Mouse (Mus musculus): ENCODE results near the gene Efcab9.

Efcab9 gene

GRCm38 (mm10) chr11:32555103-32555689 is 23.3 kb upstream of the Efcab9 start:
- DNase-seq, result no peak

- no peak for DNase-seq
Observed at GRCm38 (mm10) chr11:32554141-32555091, 22.5 kb upstream of the Efcab9 start.

GRCm38 (mm10) chr11:32553311-32554140 is 21.6 kb upstream of the Efcab9 start:
- DNase-seq, result no peak

GRCm38 (mm10) chr11:32552401-32553090 is 20.7 kb upstream of the Efcab9 start:
- peak in 1 of 2 experiments; percentile 43 for DNase-seq

GRCm38 (mm10) chr11:32551579-32552297 is 19.9 kb upstream of the Efcab9 start:
- no peak for DNase-seq

GRCm38 (mm10) chr11:32551056-32551455 is 19.2 kb upstream of the Efcab9 start:
- no peak for DNase-seq

- DNase-seq, result no peak
Observed at GRCm38 (mm10) chr11:32550102-32550501, 18.2 kb upstream of the Efcab9 start.

- DNase-seq, result peak; percentile 57 to 69
Observed at GRCm38 (mm10) chr11:32549236-32549635, 17.4 kb upstream of the Efcab9 start.

GRCm38 (mm10) chr11:32548240-32548639 is 16.4 kb upstream of the Efcab9 start:
- no peak for DNase-seq

GRCm38 (mm10) chr11:32547391-32547947 is 15.6 kb upstream of the Efcab9 start:
- DNase-seq, result peak; percentile 22 to 37

- DNase-seq, result peak; percentile 75 to 89
Observed at GRCm38 (mm10) chr11:32546483-32546882, 14.6 kb upstream of the Efcab9 start.

- peak in 1 of 2 experiments; percentile 26 for DNase-seq
Observed at GRCm38 (mm10) chr11:32545605-32546004, 13.7 kb upstream of the Efcab9 start.

- peak in 1 of 2 experiments; percentile 20 for DNase-seq
Observed at GRCm38 (mm10) chr11:32544497-32544896, 12.6 kb upstream of the Efcab9 start.

- peak in 1 of 2 experiments; percentile 11 for DNase-seq
Observed at GRCm38 (mm10) chr11:32544041-32544440, 12.2 kb upstream of the Efcab9 start.

GRCm38 (mm10) chr11:32542687-32543411 is 11.0 kb upstream of the Efcab9 start:
- peak in 1 of 2 experiments; percentile 4 for DNase-seq

- no peak for DNase-seq
Observed at GRCm38 (mm10) chr11:32542181-32542580, 10.3 kb upstream of the Efcab9 start.

GRCm38 (mm10) chr11:32540463-32540862 is 8.6 kb upstream of the Efcab9 start:
- DNase-seq, result peak in 1 of 2 experiments; percentile 2

- DNase-seq, result no peak
Observed at GRCm38 (mm10) chr11:32539717-32540116, 7.8 kb upstream of the Efcab9 start.

GRCm38 (mm10) chr11:32538846-32539245 is 7.0 kb upstream of the Efcab9 start:
- DNase-seq, result no peak

- no peak for DNase-seq
Observed at GRCm38 (mm10) chr11:32538435-32538834, 6.6 kb upstream of the Efcab9 start.

- no peak for DNase-seq
Observed at GRCm38 (mm10) chr11:32536954-32537353, 5.1 kb upstream of the Efcab9 start.
